Mouse (Mus musculus): ENCODE measurements at regions not wholly inside any gene's neighbourhood (a gene's known extent, or its start where the extent isn't known, plus 50 kb on each side); places are given as distances from the start of the nearest gene placed in this dataset.

DNA sequence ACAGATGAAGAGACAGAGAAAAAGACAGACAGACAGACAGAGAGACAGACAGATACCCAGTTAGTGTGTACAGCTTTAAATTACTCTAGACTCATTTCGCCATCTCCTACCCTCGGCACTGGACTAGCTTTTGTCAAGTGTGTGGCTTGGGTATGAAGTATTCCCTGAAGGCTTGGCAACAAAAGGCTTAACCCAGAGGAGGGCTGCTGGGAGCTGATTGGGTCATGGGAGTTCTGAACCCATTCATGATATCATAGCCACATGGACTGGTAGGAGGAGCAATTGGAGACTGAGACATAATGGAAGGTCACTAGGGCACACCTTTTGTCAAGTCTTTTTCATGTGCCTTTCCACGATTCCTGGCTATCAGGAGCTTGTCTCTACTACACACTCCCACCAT, 223.7 kb upstream of the Vstm2b start:
- no peak for DNase-seq

DNA sequence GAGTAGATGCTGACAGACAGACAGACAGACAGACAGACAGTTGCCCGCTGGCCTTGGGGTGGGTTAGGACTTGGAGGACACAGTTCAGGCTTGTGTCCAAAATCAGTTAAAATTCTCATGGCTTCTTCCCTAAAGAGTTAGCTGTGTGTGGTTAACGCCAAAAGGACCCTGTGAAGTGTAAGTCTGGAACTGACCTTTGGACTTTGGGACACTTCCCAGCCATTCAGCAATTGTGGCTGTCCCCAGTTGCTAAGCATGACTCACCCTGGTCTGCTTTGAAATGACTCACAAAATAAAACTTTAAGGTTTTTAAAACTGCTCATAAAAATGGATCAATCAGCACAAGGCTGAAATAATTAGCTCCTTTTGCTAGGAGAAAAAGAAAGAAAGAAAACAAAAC, 220.5 kb upstream of the Vstm2b start:
- peak; percentile 3 for DNase-seq

DNA sequence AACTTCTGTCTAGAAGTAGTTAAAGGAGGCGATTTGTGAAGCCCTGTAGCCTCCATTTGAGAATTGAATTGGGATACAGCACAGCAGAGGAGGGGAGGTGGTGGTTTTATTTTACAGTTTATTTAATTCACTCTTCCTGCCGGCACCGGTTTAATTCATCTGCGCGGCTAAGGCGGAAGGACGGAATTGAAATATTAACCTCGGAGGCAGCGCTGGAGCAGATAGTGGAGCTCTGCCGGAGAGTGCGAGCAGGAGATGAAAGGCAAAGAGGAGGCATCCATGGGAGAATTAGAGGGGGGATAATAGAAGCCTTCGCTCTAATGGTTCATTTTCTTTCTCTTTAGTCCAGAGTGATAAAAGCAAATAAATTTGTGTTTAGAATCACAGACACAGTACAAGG, 217.6 kb upstream of the Vstm2b start:
- DNase-seq, result no peak

DNA sequence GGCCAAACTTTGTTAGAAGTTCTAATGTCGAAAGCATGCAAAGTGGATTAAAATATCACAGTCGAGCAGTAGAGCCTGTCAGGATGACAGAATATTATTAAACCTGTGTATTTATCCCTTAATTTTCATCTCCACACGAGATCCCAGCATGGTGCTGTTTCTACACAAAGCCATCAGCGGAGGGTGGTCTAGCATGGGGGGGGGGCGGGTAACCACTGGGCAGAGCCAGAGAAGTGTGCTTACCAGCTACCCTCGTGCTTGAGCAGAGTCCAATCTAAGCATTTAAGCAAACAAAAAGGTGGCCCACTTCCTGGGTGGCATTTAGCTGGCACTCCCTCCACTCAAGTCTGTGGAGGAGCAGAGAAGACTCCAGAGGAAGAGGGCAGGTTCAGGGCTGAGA, 217.1 kb upstream of the Vstm2b start:
- no peak for DNase-seq

DNA sequence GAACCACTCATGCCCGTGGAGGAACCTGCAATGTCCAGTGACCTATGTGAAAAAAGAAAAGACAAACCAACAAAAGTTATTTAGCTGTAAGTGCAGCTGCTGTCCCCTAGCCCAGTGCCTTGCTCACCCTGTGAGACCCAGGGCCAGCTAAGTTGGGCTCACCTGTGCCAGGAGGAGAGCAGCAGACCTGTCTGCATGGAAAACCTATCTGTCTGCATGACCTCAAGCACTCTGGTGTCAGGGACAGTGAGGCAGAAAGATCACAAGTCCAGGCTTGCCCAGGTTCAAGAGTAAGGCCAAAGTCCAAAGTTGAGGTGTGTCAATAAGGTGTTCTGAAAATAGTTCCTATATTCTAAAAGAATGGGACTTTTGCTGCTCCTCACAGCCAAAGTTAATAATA, 215.0 kb upstream of the Vstm2b start:
- no peak for DNase-seq

DNA sequence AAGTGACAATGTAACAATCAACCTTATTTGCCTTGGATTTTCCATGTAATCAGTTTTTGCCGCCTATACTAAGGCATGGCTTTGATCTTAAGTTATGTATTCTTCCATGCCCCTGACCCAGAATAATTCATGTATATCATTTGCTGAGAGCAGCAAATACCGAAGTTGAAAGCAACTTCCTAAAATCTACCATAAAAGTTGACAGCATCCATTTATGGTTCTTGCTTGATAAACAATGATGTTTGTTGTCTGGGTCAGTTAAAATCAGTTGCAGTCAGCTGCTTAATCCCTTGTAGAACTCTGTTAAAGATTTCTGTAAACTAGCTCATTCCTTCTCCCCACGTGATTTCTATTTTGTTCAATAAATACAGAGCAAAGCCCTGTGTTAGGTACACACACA, 214.5 kb upstream of the Vstm2b start:
- DNase-seq, result no peak

DNA sequence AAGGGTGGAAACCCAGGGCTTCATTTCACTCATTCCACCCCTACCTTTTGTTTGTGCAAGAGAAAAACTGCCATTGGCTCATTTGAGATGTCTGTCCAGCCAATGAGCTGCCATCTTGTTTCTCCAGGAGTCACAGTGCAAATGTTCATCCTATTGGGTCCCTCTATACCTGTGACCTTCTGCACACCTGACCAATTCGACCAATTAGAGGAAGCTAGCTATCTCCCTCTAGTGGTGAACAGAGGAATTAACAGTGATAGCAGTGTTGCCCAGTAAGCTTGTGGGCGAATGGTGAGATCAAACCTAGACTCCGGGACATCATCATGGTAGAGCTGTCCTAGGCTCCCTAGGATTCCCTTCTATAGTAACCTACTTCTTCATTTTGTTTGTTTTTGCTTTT, 211.1 kb upstream of the Vstm2b start:
- DNase-seq, result no peak

- DNase-seq, result no peak
Observed at GRCm38 (mm10) chr7:40688546-40688945, 209.6 kb upstream of the Vstm2b start.

- DNase-seq, result no peak
Observed at GRCm38 (mm10) chr7:40693755-40694154, 204.4 kb upstream of the Vstm2b start.

GRCm38 (mm10) chr7:40697551-40697950, 200.6 kb upstream of the Vstm2b start:
- no peak for DNase-seq

- no peak for DNase-seq
Observed at GRCm38 (mm10) chr7:40698309-40698708, 199.8 kb upstream of the Vstm2b start.

DNA sequence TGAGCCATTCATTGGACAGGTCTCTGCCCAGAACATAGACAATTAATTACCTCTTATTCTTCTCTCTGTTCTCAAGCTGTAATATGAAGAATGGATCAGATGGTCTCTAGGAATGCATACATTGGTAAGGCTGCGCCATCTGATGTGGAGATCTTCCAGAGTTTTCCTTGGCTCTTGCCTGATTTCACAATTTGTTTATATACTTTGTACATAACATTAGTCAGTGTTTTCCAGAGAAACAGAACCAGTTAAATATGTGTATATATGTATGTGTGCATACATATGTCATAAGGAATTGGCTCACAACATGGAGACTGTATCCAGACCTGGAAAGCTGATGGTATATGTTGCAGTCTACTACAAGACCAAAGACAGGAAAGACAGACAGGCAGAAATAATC, 198.5 kb upstream of the Vstm2b start:
- DNase-seq, result no peak

DNA sequence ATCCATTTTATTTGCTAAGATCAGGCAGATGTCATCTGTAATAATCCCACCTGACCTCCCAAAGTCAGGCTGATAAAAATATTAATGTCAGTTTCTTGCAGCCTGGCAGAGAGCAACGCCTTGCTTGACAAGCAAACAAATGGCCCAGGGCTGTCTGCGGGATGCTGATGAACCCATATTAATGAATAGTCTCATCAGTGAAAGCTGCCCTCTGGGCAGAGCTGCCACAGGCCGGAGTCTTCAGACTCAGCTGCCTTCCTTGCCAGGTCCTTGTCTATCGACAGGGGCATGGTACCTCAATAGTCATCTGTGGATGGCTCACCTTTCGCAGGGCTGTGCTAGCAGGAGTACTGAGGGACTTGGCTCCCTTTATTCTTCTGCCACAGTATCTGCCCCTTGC, 197.5 kb upstream of the Vstm2b start:
- DNase-seq, result no peak

DNA sequence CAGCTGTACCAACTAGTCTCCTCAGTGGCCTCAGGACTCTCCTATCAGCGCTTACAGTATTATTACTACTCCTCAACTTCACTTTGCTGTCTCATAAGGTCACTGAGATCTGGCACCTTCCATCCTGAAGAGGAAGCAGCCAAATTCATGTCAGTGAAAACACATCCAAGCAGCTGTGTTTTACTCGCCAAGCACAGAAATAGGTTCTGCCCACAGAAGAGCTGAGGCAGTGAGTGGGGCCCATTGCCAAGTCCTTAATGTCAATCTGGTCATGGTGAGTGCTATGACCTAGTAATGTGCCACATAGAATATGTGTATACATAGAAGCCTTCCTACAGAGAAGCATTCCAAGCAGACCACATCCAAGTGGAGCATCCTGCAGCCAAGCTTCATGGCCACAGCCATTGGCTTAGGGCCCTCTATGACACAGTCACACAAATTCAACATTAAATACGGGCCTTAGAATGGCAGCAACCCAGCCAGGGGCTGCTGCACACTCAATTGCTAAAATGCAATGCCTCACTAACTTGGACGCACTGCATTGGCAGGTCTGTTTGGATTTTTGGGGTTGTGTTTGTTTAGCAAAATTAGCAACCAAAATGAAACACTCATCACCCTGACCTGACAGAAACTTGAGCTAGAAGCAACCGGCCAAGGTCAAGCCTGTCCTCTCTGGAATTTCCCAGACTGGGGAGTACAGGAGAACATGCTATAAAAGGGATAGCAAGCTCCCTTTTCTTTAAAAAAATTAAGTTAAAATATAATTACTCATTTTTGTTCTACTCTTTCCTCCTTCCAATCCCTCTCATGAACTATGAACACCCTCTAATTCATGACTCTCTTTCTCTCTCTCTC, 195.7 kb upstream of the Vstm2b start:
- DNase-seq, result peak; percentile 5

- DNase-seq, result no peak
Observed at GRCm38 (mm10) chr7:40708231-40708630, 189.9 kb upstream of the Vstm2b start.

DNA sequence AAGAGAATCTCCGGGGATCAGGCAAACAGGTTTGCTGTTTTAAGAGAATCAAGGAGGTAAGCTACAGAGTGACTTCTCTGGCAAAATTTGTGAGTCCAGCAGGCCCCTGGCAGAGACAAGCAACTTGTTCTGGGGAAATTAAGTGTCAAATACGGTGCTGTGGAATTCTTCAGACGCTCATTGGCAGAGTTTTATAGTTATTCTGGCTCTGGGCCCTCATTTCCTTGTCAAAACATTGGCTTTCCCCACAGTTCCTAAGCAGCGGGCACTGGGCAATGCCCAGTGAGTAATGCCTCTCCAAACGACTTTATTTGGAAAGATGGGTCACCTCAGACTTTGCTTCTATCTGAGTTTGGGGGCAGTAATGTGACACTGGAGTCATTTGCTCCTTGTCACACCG, 180.1 kb upstream of the Vstm2b start:
- DNase-seq, result peak; percentile 3

GRCm38 (mm10) chr7:40736971-40737468, 161.1 kb upstream of the Vstm2b start:
- no peak for DNase-seq

DNA sequence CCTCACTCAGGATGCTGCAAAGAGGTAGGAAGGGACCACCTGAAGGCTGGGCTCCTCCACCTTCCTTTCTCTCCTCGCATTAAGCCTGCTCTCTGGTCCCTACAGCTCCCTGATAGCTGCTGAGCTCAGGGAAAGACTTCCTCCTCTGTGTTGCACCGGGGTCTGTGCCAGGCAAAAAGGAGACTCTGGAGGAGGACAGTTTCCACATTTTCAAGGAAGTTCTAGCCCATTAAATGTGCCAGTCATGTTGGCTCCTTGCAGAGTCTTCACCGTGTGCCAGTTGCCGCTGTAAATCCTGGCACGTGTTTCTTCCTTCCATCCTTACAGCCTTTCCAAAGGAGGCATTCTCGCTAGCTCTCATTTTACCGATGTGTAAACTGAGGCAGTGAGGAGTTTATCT, 160.6 kb upstream of the Vstm2b start:
- no peak for DNase-seq

DNA sequence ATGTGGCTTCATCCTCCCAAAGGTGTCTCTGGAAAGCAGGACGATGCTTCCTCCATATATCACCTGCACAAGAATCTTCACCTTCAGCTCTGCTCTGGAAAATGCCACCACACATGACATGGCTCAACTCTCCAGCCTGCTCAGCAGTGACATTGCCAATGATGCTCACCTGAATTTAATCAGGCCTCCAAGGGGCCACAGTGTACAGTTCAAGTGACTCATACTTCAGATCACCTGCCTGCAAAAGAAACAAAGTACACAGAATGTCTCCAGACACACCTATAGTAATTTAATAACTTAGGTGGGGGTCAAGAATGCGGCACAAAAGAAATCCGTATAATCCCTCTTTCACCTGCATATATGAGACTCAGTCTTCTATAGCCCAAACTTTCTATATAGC, 160.0 kb upstream of the Vstm2b start:
- no peak for DNase-seq

DNA sequence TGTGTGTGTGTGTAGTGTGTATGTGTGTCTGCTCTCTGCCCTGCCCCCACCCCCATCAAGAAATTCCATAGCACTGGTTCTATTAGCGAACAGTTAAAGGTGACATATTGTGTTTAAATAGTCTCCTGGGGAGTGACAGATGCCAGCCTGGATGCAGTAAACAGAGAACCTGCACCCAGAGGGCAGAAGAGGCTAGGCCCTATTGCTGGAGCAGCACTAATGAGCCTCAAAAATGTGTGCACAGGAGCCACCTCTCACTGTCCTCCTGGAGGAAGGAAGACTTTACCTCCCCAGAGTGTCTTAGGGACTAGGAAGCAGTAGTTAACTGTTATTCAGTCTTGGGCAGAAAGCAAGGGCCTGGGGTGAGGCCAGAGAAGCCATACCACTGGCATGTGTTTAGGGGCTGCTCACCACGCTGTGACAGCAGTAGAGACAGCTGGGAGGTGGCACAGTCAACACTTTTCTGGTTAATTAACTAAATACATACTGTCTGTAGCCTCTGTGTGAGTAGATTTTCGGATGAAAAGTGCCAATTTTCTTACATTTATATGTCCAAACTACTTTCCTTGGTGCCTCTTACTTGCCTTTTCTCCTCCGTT, 155.5 kb upstream of the Vstm2b start:
- no peak for DNase-seq

DNA sequence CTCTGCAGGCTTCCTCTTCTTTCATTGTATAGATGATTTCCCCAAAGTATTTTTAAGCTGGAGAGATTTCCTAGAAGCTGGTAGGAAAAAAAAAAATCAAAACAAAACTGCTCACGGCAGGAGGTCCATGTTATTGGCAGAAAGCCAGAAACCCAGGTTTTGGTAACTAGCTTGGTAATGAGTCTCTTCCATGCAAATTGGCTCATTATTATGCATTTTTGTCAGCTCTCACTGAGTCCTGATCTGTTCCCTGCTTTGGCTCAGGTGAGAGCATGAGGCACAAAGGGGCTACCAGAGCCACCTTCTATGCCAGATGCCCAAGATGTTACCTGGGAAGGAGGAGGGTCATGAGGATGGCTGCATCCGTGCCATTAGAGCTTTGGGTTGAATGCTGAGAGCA, 146.3 kb upstream of the Vstm2b start:
- DNase-seq, result no peak

GRCm38 (mm10) chr7:40752195-40752594, 145.9 kb upstream of the Vstm2b start:
- DNase-seq, result no peak

DNA sequence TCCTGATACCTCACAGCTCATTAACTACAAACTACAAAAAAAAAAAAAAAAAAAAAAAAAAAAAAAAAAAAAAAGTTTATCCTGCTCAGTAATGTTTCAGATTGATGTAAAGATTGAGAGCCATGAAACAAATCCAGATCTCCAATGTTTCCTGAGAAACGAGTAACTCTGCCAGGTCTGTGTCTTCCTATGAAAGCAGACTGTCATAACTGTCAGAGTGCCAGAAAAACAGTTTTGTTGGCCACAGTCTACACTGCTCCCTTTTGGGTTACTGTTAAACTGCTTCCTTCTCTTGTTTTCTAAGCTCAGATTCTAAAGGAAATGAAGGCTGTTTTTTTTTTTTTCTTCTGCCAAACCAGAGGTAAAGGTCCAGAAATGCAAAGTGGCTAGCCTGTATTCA, 144.6 kb upstream of the Vstm2b start:
- DNase-seq, result no peak

GRCm38 (mm10) chr7:40762520-40762919, 135.6 kb upstream of the Vstm2b start:
- peak; percentile 12 for DNase-seq

- no peak for DNase-seq
Observed at GRCm38 (mm10) chr7:40766142-40766541, 132.0 kb upstream of the Vstm2b start.

Data from lung, postnatal 10 days (tissue).